ENCODE assay signal across 8 mouse cellular contexts in the genomic region with DNA sequence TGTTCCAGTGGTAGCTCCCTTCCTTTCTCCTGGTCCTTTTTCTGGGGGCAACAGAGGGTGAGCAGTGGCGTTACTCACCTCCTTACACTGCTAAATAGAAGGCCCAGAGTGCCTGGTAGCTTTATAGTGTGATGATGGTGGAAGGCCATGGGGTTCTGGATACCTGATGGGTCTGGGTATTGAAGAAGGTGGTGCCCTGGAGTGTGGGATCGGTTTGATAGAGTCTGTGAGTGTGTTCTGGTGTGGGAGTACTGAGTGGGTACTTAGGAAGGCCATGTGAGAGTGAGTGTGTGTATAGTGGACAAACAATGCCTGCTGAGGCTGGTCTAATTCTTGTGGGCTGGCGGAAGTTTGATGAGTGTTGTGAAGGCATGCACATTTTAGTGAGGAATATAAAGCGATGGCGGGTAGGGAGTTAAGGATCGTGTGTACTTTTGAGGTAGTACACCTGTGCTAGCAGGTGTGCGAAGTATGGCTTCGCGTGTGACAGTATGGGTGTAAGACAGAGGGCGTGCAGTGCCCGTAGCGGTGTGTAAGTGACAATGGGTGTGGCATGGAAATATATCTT. TPM values are rescaled to one million over a fixed set of nuclear protein-coding genes. Genes with fewer than 3 reads are reported as not detected.
DNase-seq lines count a peak whose midpoint lies in the region; ATAC-seq and TF ChIP-seq lines count a peak whose summit lies in the region.

No protein-coding gene starts in this region.

- no peak overlapping the region; the same call in 1 of the 2 replicates for H3K4me3 ChIP-seq in kidney, postnatal 0 days (replicated peaks; ENCODE audit: low read depth, low read length)
- H3K4me3 ChIP-seq in bone marrow, adult 2 months (replicated peaks; ENCODE audit: control insufficient read depth, low read depth, low read length): peak overlapping the region; percentile 65
- peak overlapping the region; percentile 67 for H3K4me3 ChIP-seq in forebrain, embryonic 16.5 days (replicated peaks; ENCODE audit: low read length)
- peak overlapping the region; percentile 78 for H3K4me3 ChIP-seq in liver, postnatal 0 days (ENCODE audit: low read depth, low read length)

- peaks cover 13% of the 10 kb centered on the region for H3K36me3 ChIP-seq in kidney, postnatal 0 days (ENCODE audit: insufficient read depth, low read length)
- peaks cover 13% of the 10 kb centered on the region for H3K36me3 ChIP-seq in forebrain, embryonic 16.5 days (ENCODE audit: control insufficient read depth, insufficient read depth)
- H3K36me3 ChIP-seq in liver, postnatal 0 days (replicated peaks; ENCODE audit: insufficient read depth, low read length): peaks cover 16% of the 10 kb centered on the region

- no peak for TF ChIP-seq POLR2A in bone marrow, adult 2 months (IDR thresholded peaks at IDR 0.05; ENCODE audit: borderline replicate concordance, control insufficient read depth, low read depth, low read length)

- 14% methylated on average over 12 of the region's 12 CpGs for WGBS in kidney, postnatal 0 days
- WGBS in bone marrow, adult 2 months: 27% methylated on average over 12 of the region's 12 CpGs
- 14% methylated on average over 12 of the region's 12 CpGs for WGBS in forebrain, embryonic 16.5 days
- WGBS in liver, postnatal 0 days (ENCODE audit: insufficient replicate concordance): 24% methylated on average over 12 of the region's 12 CpGs

- H3K9ac ChIP-seq in kidney, postnatal 0 days (ENCODE audit: low read depth, low read length): no peak overlapping the region
- peak overlapping the region; percentile 55 for H3K9ac ChIP-seq in forebrain, embryonic 16.5 days (replicated peaks; ENCODE audit: low read depth, low read length)
- H3K9ac ChIP-seq in liver, postnatal 0 days (replicated peaks): no peak overlapping the region

- TF ChIP-seq CTCF in kidney, postnatal 0 days (IDR thresholded peaks at IDR 0.05; ENCODE audit: low read depth): no peak
- TF ChIP-seq CTCF in bone marrow, adult 2 months (IDR thresholded peaks at IDR 0.05; ENCODE audit: control insufficient read depth, insufficient read depth, low read length): no peak; the same call in 1 of the 2 replicates
- peak; percentile 18; the same call in 1 of the 2 replicates for TF ChIP-seq CTCF in liver, postnatal 0 days (IDR thresholded peaks at IDR 0.05; ENCODE audit: low read depth)

- H3K4me2 ChIP-seq in kidney, postnatal 0 days (ENCODE audit: low read length): peak overlapping the region; percentile 88
- peak overlapping the region; percentile 80 for H3K4me2 ChIP-seq in forebrain, embryonic 16.5 days (ENCODE audit: low read length)
- peak overlapping the region; percentile 99 for H3K4me2 ChIP-seq in liver, postnatal 0 days (ENCODE audit: low read depth, low read length)

- peaks cover 47% of the 10 kb centered on the region for H3K4me1 ChIP-seq in kidney, postnatal 0 days (replicated peaks; ENCODE audit: insufficient read depth, low read length)
- H3K4me1 ChIP-seq in bone marrow, adult 2 months (ENCODE audit: control insufficient read depth, insufficient read depth, low read length): peaks cover 14% of the 10 kb centered on the region
- H3K4me1 ChIP-seq in forebrain, embryonic 16.5 days (replicated peaks; ENCODE audit: control insufficient read depth, insufficient read depth, low read length): peaks cover 56% of the 10 kb centered on the region
- peaks cover 55% of the 10 kb centered on the region for H3K4me1 ChIP-seq in liver, postnatal 0 days (ENCODE audit: insufficient read depth)

- DNase-seq in kidney, postnatal 0 days (ENCODE audit: low spot score): no peak
- DNase-seq in kidney, adult 18-20 months: no peak
- peak; percentile 20 for DNase-seq in liver, postnatal 0 days
- no peak for DNase-seq in natural killer cell, adult 2 months (ENCODE audit: low spot score in 2 of 2)
- no peak for DNase-seq in spleen, adult 12 weeks (ENCODE audit: low spot score)
- no peak for DNase-seq in ovary, postnatal 14 days (ENCODE audit: low spot score)

- H3K27me3 ChIP-seq in kidney, postnatal 0 days (ENCODE audit: insufficient read depth, low read length): no peaks in the 10 kb centered on the region
- no peaks in the 10 kb centered on the region for H3K27me3 ChIP-seq in forebrain, embryonic 16.5 days (replicated peaks; ENCODE audit: control insufficient read depth, insufficient read depth, low read length)
- no peaks in the 10 kb centered on the region for H3K27me3 ChIP-seq in liver, postnatal 0 days (ENCODE audit: insufficient read depth, low read length)

- ATAC-seq in kidney, postnatal 0 days (replicated peaks; ENCODE audit: low FRiP score, low read depth): no peak
- peak; percentile 7; the same call in 1 of the 2 replicates for ATAC-seq in forebrain, embryonic 16.5 days
- peak; percentile 8 for ATAC-seq in liver, postnatal 0 days

- H3K27ac ChIP-seq in kidney, postnatal 0 days: peak overlapping the region; percentile 96
- H3K27ac ChIP-seq in bone marrow, adult 2 months (ENCODE audit: control insufficient read depth, insufficient read depth, low read depth, low read length, poor library complexity): peak overlapping the region; percentile 89
- H3K27ac ChIP-seq in forebrain, embryonic 16.5 days (ENCODE audit: low read length): peak overlapping the region; percentile 100
- peak overlapping the region; percentile 96 for H3K27ac ChIP-seq in liver, postnatal 0 days (ENCODE audit: low read depth)

- TF ChIP-seq EP300 in liver, postnatal 0 days (IDR thresholded peaks at IDR 0.05; ENCODE audit: low read depth): no peak

- H3K9me3 ChIP-seq in kidney, postnatal 0 days (replicated peaks; ENCODE audit: low read length): no peaks in the 10 kb centered on the region
- H3K9me3 ChIP-seq in forebrain, embryonic 16.5 days (ENCODE audit: control insufficient read depth, low read length): no peaks in the 10 kb centered on the region
- H3K9me3 ChIP-seq in liver, postnatal 0 days (ENCODE audit: low read length): no peaks in the 10 kb centered on the region

RNA-seq across cellular contexts. Expression of a gene that starts 13.7 kb away (rescaled TPM):
- 22.0 and 23.3 TPM in 2 replicates for polyA plus RNA-seq in kidney, postnatal 0 days (2015; fragmentation: Nextera tagmentation; extraction: Ambion mirVana)
- 174 and 292 TPM in 2 replicates for polyA plus RNA-seq in bone marrow, adult 2 months (2011; ENCODE audit: insufficient read depth, insufficient read length, low replicate concordance, missing spikeins)
- 42.2 and 48.0 TPM in 2 replicates for polyA plus RNA-seq in forebrain, embryonic 16.5 days (2015; fragmentation: Nextera tagmentation; extraction: Ambion mirVana)
- 8.9 and 9.7 TPM in 2 replicates for polyA plus RNA-seq in liver, postnatal 0 days (2015; fragmentation: Nextera tagmentation; extraction: Ambion mirVana)

RNA-seq across cellular contexts. Expression of a gene that starts 16.5 kb away (rescaled TPM):
- polyA plus RNA-seq in kidney, postnatal 0 days (2015; fragmentation: Nextera tagmentation; extraction: Ambion mirVana): 144 and 152 TPM in 2 replicates
- 31.5 and 46.4 TPM in 2 replicates for polyA plus RNA-seq in bone marrow, adult 2 months (2011; ENCODE audit: insufficient read depth, insufficient read length, low replicate concordance, missing spikeins)
- polyA plus RNA-seq in forebrain, embryonic 16.5 days (2015; fragmentation: Nextera tagmentation; extraction: Ambion mirVana): 499 and 556 TPM in 2 replicates
- polyA plus RNA-seq in liver, postnatal 0 days (2015; fragmentation: Nextera tagmentation; extraction: Ambion mirVana): 23.4 and 25.4 TPM in 2 replicates

RNA-seq across cellular contexts. Expression of a gene that starts 20.0 kb away (rescaled TPM):
- 0.21 and 0.26 TPM in 2 replicates for polyA plus RNA-seq in kidney, postnatal 0 days (2015; fragmentation: Nextera tagmentation; extraction: Ambion mirVana)
- polyA plus RNA-seq in bone marrow, adult 2 months (2011; ENCODE audit: insufficient read depth, insufficient read length, low replicate concordance, missing spikeins): not detected in 2 replicates
- polyA plus RNA-seq in forebrain, embryonic 16.5 days (2015; fragmentation: Nextera tagmentation; extraction: Ambion mirVana): 1.4 and 2.2 TPM in 2 replicates
- polyA plus RNA-seq in liver, postnatal 0 days (2015; fragmentation: Nextera tagmentation; extraction: Ambion mirVana): not detected in 2 replicates

RNA-seq across cellular contexts. Expression of a gene that starts 24.7 kb away (rescaled TPM):
- 0.23 and 0.50 TPM in 2 replicates for polyA plus RNA-seq in kidney, postnatal 0 days (2015; fragmentation: Nextera tagmentation; extraction: Ambion mirVana)
- polyA plus RNA-seq in bone marrow, adult 2 months (2011; ENCODE audit: insufficient read depth, insufficient read length, low replicate concordance, missing spikeins): not detected in 2 replicates
- polyA plus RNA-seq in forebrain, embryonic 16.5 days (2015; fragmentation: Nextera tagmentation; extraction: Ambion mirVana): 24.5 and 41.2 TPM in 2 replicates
- polyA plus RNA-seq in liver, postnatal 0 days (2015; fragmentation: Nextera tagmentation; extraction: Ambion mirVana): not detected in 2 replicates

RNA-seq across cellular contexts. Expression of a gene that starts 30.7 kb away (rescaled TPM):
- polyA plus RNA-seq in kidney, postnatal 0 days (2015; fragmentation: Nextera tagmentation; extraction: Ambion mirVana): 12.7 and 18.6 TPM in 2 replicates
- 6.8 and 14.6 TPM in 2 replicates for polyA plus RNA-seq in bone marrow, adult 2 months (2011; ENCODE audit: insufficient read depth, insufficient read length, low replicate concordance, missing spikeins)
- 4.8 and 5.3 TPM in 2 replicates for polyA plus RNA-seq in forebrain, embryonic 16.5 days (2015; fragmentation: Nextera tagmentation; extraction: Ambion mirVana)
- polyA plus RNA-seq in liver, postnatal 0 days (2015; fragmentation: Nextera tagmentation; extraction: Ambion mirVana): 4.6 and 5.2 TPM in 2 replicates
